Mouse (Mus musculus) midbrain, embryonic 11.5 days (tissue): Measurements from ENCODE around the gene Vmn2r35. TPM values are rescaled to one million over a fixed set of nuclear protein-coding genes. Genes with fewer than 3 reads are reported as not detected.
"Not testable (repeated sequence)": the region's sequence is repeated elsewhere in the genome, so short reads cannot be mapped to it uniquely, and the experiment has no call there.

ENCODE experiments used
- ATAC-seq: fragments of 200-750 bp; cut with Nextera tagmentation; 2 replicates; pipeline ENCODE4 v1.8.0; 2017; ENCODE audit warnings: moderate TSS enrichment, moderate library complexity; ENCODE audit not compliant: low FRiP score
- DNase-seq: peaks from one replicate; pipeline ENCODE4 v3.0.0; 2015; ENCODE audit warnings: low spot score; ENCODE audit errors: missing footprints
- H3K27ac ChIP-seq: fragments of 300-500 bp; sonication (generic); 2 replicates; pipeline ENCODE4 v1.5.1; 2014; ENCODE audit warnings: low read depth, low read length
- H3K27me3 ChIP-seq: fragments of 300-500 bp; sonication (generic); 2 replicates; pipeline ENCODE4 v1.6.1; 2014; ENCODE audit warnings: mild to moderate bottlenecking, low read length, moderate library complexity, mixed read lengths; ENCODE audit not compliant: control insufficient read depth, insufficient read depth
- H3K36me3 ChIP-seq: fragments of 300-500 bp; sonication (generic); 2 replicates; pipeline ENCODE4 v1.6.1; 2014; ENCODE audit warnings: mild to moderate bottlenecking, low read length, moderate library complexity, mixed read lengths; ENCODE audit not compliant: control insufficient read depth, insufficient read depth
- H3K4me1 ChIP-seq: fragments of 300-500 bp; sonication (generic); 2 replicates; pipeline ENCODE4 v1.6.1; 2014; ENCODE audit warnings: low read length; ENCODE audit not compliant: control insufficient read depth, insufficient read depth
- H3K4me2 ChIP-seq: fragments of 300-500 bp; sonication (generic); 2 replicates; pipeline ENCODE4 v1.6.1; 2014; ENCODE audit warnings: mild to moderate bottlenecking, moderate library complexity
- H3K4me3 ChIP-seq: fragments of 300-500 bp; sonication (generic); 2 replicates; pipeline ENCODE4 v1.5.1; 2014; ENCODE audit warnings: low read depth, low read length
- H3K9ac ChIP-seq: fragments of 300-500 bp; sonication (generic); 2 replicates; pipeline ENCODE4 v1.6.1; 2014; ENCODE audit warnings: low read length
- H3K9me3 ChIP-seq: fragments of 300-500 bp; sonication (generic); 2 replicates; pipeline ENCODE4 v1.6.1; 2016; ENCODE audit warnings: low read length; ENCODE audit not compliant: control insufficient read depth
- WGBS: fragments of 180-500 bp; shearing (Covaris S2); extraction: QIAGEN DNeasy Blood & Tissue Kit; methylation state at CpG from one replicate; pipeline ENCODE4 v1.1.7; 2014; 5-methylcytosine and 5-hydroxymethylcytosine counted together
- polyA plus RNA-seq: library from polyadenylated mRNA; unstranded; fragments of >200 nt; fragmentation: Nextera tagmentation; extraction: Ambion mirVana; gene quantifications from 2 replicates; pipeline ENCODE4 v1.2.1, GENCODE M21; 2014

Gene Vmn2r35
- polyA plus RNA-seq, result not detected in 2 replicates

DNA sequence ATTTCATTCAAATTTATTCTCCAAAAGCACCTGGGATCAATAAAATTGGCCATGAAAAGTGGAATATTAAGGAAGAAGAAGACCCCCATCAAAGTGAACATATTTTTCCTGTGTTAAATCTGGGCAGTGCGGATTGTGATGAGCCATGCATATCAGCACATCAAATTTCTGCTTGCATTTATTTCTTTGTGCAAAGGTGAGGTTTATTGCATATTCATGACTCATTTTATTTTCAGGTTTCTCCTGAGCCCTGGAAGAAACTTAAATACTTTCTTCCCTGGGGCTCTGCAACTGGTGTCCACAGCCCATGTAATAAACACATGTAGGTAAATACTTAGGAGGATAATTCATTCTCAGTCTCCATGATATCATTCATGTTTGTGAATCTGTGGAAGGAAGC is at the start of gene Vmn2r35:
Gene Vmn2r35 (minus strand): TSS at position 101 of the 400 bp plus-strand sequence.
- not testable (repeated sequence) for H3K4me3 ChIP-seq, H3K27ac ChIP-seq, H3K9me3 ChIP-seq, DNase-seq, H3K27me3 ChIP-seq, H3K4me2 ChIP-seq, H3K4me1 ChIP-seq, H3K9ac ChIP-seq, ATAC-seq, H3K36me3 ChIP-seq
- WGBS, result no CpG with 5 or more reads among the region's 1 CpGs

DNA sequence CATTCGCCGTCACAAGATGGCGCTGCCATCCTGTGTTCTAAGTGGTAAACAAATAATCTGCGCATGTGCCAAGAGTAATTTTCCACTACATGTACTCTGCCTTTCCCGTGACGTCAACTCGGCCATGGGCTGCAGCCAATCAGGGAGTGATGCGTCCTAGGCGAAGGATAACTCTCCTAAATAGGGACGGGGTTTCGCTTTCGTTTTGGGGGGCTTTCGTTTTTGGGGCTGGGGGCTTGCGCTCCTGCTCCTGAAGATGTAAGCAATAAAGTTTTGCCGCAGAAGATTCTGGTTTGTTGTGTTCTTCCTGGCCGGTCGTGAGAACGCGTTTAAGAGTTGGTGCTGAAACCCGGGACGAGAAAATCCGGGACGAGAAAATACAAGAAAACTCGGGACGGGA is 25.5 kb downstream of the Vmn2r35 start:
- not testable (repeated sequence) for ATAC-seq, H3K9me3 ChIP-seq, DNase-seq, H3K4me3 ChIP-seq, H3K4me2 ChIP-seq, H3K4me1 ChIP-seq, H3K36me3 ChIP-seq, H3K27ac ChIP-seq, H3K9ac ChIP-seq, H3K27me3 ChIP-seq
- WGBS, result no CpG with 5 or more reads among the region's 25 CpGs

Other genes starting within 250 kb of the Vmn2r35 start
- not detected in 2 replicates for gene Vmn2r34, start 130.4 kb downstream of the Vmn2r35 start, polyA plus RNA-seq
- gene Vmn2r36, start 82.6 kb upstream of the Vmn2r35 start, polyA plus RNA-seq, result not detected in 2 replicates